Mouse (Mus musculus) layer of hippocampus, postnatal 14 days (tissue): ENCODE measurements at regions not wholly inside any gene's neighbourhood (a gene's known extent, or its start where the extent isn't known, plus 50 kb on each side); places are given as distances from the start of the nearest gene placed in this dataset.
A peak's percentile ranks its signal among the peaks of the same experiment; 100 is the strongest.

ENCODE experiments used
- DNase-seq, 2 experiments: peaks; one replicate each; pipeline ENCODE4 v3.0.0; 2021 to 2022; ENCODE audit warnings: low spot score in 2 of 2, mixed read lengths in 1 of 2

DNA sequence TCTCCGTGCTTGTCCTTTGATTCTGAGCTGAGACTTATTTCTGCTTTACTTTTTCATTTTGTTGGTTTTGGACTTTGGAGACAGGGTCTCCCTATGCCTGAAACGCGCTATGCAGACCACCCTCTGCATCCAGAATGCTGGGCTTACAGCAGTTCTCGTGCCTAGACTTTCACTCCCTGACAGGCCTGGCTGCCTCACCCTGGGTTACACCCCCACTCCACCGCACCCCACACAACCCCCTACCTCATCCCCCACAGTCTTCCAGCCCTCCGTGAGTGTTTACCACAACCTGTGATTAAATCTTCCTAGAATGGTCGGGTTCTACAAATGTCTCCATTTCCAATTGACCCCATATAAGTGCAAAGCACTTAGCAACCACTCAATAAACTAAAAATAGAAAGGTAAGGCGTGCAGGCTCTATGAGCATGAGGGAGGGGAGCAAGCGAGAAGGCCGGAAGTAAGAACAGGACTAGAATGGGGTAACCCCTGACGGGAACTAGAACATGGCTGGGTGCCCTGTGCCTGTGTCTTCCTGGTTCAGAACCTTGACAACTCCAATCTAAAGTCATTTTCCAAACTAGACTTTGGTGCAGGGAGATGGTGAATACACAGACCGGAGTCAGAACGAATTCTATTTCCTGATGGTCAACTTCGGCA is 131.2 kb upstream of the Lef1 start:
- DNase-seq, result no peak

DNA sequence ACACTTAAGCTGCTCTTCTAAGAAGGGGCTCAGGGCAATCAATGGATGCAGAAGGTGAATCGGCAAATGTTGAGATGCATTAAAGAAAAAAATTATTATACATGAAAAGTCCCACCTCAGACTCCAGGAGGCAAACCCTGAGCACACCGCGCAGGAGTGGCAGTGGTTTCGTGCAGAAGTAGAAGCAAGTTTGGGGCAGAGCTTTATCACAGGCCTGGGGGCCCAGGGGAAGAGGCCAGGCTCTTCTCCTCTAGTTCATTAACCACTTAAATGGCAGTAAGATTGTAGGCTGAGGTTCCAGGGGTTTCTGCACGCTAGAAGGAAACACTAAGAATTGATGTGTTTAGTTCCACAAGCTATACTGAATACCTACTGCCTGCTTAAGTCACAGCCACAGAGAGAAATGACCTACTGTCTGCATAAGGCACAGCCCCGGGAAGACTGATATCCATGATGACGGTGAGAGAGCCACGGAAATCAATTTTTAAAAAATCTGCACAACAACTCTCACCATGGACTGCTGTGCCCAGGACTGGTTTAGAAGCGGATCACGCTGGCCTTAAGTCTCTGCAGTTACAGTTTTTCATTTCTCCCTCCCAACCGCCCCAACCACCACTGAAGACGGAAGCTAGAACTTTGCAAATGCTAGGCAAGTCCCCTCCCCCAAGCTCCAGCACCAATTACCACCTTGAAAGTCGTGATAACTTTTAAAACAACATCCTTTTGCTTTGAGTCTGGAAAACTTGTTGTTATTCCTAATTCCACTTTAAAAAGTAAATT is 132.2 kb upstream of the Lef1 start:
- no peak for DNase-seq

DNA sequence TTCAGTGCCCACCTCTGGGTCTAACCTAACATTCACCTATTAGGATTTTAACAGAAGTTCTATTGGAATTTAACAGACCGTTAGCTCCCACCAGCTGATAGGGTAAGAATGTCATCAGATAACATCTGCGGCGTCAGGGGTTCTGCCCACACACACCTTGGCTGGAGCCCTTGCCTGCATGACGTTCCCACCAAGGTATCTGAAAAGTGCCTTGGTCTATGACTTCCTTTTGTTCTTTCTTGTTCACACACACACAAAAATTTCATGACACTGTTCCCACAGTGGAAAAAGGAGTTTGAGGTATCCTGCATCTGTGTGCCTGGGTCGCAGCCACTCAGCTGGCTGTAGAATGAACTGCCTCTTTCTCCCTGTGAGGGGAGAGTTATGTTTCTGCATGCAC is 134.1 kb upstream of the Lef1 start:
- DNase-seq, result no peak

DNA sequence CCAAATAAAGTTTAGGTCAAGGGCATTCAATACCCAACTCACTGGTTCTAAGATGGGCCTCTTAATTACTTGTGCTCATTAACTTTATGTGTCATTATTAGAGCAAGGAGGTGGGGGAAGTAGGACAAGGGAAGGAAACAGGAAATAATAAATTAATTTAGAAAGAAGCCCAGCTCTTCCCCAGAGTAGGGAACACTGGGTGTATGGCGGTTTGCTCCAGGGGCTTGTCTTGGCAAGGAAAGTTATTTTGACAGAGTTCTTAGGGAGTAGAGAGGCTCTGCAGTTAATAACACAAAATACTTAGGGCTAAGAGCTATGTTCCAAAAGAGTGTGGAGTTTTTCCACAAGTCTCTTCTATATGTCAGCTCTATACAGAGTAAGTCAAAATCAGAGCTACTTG is 135.0 kb upstream of the Lef1 start:
- DNase-seq, result no peak

DNA sequence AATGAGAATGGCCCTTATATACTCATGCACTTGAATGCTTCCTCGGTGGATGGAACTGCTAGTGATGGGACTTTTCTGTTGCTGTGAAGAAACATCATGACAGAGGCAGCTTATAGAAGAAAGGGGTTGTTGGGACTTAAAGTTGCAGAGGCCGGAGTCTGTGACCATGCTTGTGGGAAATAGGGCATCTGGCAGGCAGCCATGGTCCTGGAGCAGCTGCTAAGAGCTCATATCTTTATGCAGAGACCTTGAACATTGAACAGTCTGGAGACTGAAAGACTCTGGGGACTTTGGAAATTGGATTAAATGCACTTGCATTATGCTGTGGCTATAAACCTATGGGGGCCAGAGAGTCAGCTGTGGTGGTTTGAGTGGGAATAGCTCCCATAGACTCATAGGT is 138.1 kb upstream of the Lef1 start:
- DNase-seq, result no peak

GRCm38 (mm10) chr3:130965275-130965674 is 145.0 kb upstream of the Lef1 start:
- DNase-seq, result no peak

- no peak for DNase-seq
These were observed 146.2 kb upstream of the Lef1 start for GRCm38 (mm10) chr3:130964088-130964487.

- DNase-seq, result peak in 1 of 2 experiments; percentile 14
These were observed 146.6 kb upstream of the Lef1 start for GRCm38 (mm10) chr3:130963625-130964024.

DNA sequence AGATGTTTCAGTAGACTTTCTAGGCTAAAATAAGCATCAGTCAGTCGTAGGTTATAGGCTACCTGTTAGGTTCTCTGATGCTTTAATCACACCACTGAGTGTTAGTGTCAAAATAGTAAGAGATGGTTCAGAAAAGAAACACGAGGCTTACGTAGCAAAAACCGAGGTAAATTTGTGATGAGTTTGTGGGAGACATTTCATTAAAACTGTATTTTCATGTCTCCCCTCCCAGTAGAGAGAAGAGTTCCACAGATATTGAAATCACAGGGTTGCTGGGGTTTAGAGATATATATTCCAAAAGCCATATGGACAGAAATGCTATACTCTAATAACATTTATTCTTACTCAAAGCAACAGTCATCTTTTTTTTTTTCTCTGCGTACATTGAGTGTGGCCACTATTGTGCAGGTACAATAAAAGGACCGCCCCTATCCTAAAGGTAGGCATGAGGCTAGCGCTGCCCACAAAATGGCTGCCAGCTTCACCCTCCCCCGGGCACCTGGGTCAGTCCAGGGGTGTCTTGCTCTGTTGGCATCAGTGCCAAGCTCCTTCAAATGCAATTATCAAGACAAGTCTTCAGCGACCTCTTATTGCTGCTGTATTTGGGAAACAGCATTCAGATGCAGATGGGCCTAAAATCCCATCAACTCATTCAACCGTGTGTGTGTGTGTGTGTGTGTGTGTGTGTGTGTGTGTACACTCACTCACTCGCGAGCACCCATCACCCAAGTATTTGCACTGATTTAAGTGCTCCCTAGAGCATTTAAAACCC is 147.4 kb upstream of the Lef1 start:
- no peak for DNase-seq

DNA sequence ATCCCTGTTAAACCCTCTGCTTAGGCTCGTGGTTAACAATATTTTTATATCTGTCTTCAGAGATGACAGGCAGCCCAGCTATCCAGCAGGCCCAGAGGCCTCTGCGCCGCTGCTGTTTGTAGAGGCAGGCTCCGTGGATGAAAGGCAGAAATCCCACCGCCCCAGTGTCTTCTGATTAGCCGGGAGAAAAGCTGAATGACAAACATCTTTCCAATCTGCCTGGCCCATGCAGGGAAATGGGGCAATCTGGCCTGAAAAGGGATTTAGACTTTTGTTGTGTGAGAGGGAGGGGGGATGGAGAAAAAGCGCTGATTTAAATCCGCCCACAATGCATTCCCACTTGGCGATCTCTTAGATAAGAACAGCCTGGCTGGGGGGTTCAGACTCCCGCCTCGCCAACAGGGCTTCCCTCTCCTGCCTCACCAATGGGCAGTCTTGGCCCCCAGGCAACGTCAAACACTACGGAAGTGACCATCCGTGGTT is 148.1 kb upstream of the Lef1 start:
- no peak for DNase-seq

DNA sequence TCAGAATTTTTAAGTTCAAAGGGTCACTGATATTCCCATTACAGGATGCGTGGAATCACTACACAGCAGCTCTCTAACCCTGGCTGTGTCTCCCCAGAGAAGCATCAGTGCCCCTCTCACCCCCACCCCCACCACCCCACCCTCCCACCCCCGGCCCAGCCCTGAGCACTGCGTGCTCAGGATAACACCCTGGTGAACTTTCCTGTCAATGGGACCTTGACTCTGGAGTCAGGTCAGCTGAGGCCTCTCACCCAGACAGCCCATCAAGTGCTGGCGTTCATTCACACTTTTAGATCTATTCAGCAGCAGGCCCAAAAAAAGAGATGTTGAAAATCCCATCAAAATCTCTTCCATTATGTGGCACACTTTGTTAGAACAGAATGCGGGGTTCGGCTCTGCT is 148.6 kb upstream of the Lef1 start:
- no peak for DNase-seq

GRCm38 (mm10) chr3:130955958-130956357 is 154.3 kb upstream of the Lef1 start:
- DNase-seq, result peak in 1 of 2 experiments; percentile 34

DNA sequence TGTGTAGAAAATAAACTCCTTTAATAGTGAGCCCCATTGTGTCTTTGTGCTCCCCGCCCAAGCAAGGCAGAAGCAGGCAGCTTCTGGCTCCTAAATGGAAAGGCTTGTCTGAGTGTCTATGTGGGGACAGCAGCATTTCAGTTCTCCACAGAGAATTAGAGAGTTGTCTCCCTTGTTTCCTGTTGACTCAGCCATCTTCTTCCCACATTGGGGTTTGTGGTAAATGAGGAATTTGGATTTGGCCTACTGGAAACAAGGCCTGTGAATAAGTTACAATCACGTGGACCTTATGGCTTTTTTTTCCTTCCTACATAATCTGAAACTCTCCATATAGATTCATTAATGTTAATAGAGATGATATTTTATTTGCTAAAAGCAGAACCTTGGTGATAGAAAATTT is 158.9 kb upstream of the Lef1 start:
- DNase-seq, result no peak

- DNase-seq, result no peak
These were observed 159.4 kb upstream of the Lef1 start for GRCm38 (mm10) chr3:130950872-130951271.

DNA sequence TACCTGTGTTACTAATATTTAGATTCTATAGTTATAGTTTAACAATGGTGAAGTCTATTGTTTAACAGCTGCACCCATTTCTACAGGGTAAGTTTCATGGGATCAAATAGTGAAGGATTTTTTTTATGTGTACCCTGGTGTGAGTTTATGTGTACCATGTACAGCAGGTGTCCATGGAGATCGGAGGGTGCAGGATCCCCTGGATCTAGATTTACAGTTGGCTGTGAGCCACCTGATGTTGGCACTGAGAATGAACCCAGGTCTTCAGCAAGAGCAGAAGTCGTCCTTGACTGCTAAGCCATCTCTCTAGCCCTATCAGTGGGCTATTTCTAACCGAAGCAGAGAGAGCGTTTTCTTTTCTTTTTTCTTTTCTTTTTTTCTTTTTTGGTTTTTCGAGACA is 162.4 kb upstream of the Lef1 start:
- no peak for DNase-seq

DNA sequence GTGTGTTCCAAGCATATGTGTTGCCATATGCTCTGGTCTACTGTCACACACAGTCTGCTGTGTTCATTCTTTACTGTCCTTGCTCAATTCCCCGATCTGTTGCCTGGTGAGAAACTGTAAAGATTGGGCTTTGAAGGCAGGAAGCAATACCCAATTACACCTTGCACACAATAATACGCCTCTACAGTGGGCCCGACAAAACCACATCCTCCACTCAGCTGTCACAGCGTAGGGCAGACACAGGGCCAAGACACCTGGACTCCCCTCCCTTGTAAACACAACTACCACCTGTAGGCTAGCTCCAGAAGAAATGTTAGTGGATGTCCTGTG is 163.0 kb upstream of the Lef1 start:
- DNase-seq, result no peak

DNA sequence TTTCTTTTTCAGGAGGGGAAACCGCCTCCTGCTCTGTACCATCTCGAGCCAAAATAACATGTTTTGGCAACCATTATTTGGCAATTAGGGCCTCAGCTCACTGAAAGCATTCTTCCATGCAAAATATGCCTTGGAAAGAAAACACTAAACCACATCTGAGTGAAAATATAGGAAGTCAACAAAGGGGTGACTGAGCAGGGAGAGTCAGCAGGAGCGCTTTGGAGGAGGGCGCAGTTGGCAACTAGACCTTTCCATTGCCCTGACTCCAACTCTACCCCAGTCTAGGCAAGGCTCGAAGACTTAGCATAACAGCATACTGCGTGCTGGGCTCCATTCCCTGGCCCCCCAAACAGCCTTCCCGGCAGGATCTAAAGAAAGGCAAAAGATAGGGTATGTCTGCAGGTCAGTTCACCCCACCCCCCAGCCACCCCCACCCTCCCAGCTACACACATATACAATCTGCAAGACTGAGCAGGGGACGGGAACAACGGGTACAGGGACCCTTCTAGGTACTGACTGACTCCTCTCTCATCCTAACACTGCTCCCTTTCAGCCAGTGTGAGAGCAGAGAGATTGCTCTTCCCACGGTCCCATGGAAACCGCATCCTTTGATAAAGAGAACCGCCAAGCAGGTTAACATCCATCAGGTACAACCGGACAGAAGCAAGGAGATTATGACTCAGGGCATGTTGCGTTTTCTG is 163.5 kb upstream of the Lef1 start:
- DNase-seq, result peak in 1 of 2 experiments; percentile 8

- peak; percentile 36 to 42 for DNase-seq
These were observed 164.3 kb upstream of the Lef1 start for GRCm38 (mm10) chr3:130945861-130946449.

GRCm38 (mm10) chr3:130945396-130945795 is 164.9 kb upstream of the Lef1 start:
- DNase-seq, result peak in 1 of 2 experiments; percentile 39

DNA sequence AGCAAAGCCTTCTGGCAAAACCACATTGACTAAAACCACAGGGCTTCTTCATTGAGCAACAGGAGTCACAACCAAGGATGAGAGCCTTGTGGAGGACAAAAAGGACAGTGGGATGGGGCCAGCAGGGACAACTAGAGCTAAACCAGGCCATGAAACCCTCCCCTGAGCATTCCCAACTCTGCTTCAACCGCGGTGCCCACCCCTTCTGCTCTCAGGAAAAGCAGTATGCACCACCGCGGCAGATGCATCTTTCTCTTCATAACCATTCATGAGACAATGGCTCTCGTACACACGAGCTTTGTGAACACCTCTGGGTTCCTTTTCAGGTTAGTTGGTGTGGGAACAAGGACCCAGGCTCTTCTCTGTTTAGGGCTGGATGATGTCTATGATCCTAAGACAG is 166.0 kb upstream of the Lef1 start:
- DNase-seq, result no peak
